Mouse (Mus musculus): ENCODE measurements around the gene Fbxw28.
"Not testable (repeated sequence)": the region's sequence is repeated elsewhere in the genome, so short reads cannot be mapped to it uniquely, and the experiment has no call there.

Fbxw28 gene

GRCm38 (mm10) chr9:109339559-109339958 is at the start of gene Fbxw28:
Gene Fbxw28 (minus strand): TSS chr9:109339659.
- DNase-seq (ENCODE audit: low spot score in 2 of 2) = not testable (repeated sequence)

- not testable (repeated sequence) for DNase-seq (ENCODE audit: low spot score in 2 of 2)
Observed at GRCm38 (mm10) chr9:109287576-109287975, 51.9 kb downstream of the Fbxw28 start, which contains the start of gene Fbxw14. Gene Fbxw14 (minus strand): TSS chr9:109287676.

All from urinary bladder, postnatal 36 days (tissue).